Mouse (Mus musculus) ovary, adult 2 months (tissue): ENCODE results near the gene Lrrc28. TPM values are rescaled to one million over a fixed set of nuclear protein-coding genes. Genes with fewer than 3 reads are reported as not detected.

Experiments used
- polyA plus RNA-seq: library from polyadenylated mRNA; depleted of rRNA; stranded (reverse); fragments of >200 nt; gene quantifications from 2 replicates; pipeline ENCODE4 v1.2.3, GENCODE M21; 2012; rRNA removed

Gene Lrrc28
- 26.7 and 36.0 TPM in 2 replicates for polyA plus RNA-seq

GRCm38 (mm10) chr7:67644833-67645680, at the start of gene Lrrc28:
Gene Lrrc28 (minus strand): TSS chr7:67645268.

GRCm38 (mm10) chr7:67647277-67647676, 2.2 kb upstream of the Lrrc28 start, which contains the start of gene Ttc23:
Gene Ttc23 (plus strand): TSS chr7:67647410.

Other genes with a start within 250 kb of the Lrrc28 start
- 12.3 and 13.6 TPM in 2 replicates for gene Ttc23, start 2.1 kb upstream of the Lrrc28 start, polyA plus RNA-seq
- gene Synm, start 114.5 kb upstream of the Lrrc28 start, polyA plus RNA-seq, result 15.0 and 23.2 TPM in 2 replicates